Mouse (Mus musculus): ENCODE results near the gene Epo. TPM values are rescaled to one million over a fixed set of nuclear protein-coding genes. Genes with fewer than 3 reads are reported as not detected.
A peak's percentile ranks its signal among the peaks of the same experiment; 100 is the strongest.

Gene Epo
- polyA plus RNA-seq, 1 experiment from 2014 or later = 5.5 TPM

DNA sequence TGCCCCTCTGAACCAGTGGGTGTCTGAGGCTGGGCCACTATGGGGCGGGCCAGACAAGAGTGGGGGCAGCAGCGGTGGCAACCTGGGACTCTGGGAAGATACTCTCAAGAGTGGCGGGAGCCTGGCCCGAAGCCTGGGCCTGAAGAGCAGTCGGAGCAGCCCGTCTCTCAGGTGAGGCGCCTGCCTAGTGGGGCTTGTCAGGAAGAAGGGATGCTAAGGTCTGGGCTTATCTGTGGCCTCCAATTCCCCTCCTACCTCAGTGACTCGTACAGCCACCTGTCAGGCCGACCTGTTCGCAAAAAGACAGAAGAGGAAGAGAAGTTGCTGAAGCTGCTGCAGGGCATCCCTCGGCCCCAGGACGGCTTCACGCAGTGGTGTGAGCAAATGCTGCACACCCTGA lies 8.4 kb downstream of the Epo start:
- Histone ChIP-seq H3K27me3 (ENCODE audit: low read depth, poor library complexity, severe bottlenecking) (no peaks in the 10 kb centered on the region), H3K4me1 (peaks cover 56% of the 10 kb centered on the region), H3K9me3 (replicated peaks) (no peaks in the 10 kb centered on the region), H3K36me3 (peaks cover 100% of the 10 kb centered on the region), H3K27ac (replicated peaks) (peak overlapping the region; percentile 30; the same call in 1 of the 2 replicates), H3K4me3 (peak overlapping the region; percentile 14; the same call in 1 of the 2 replicates)
- WGBS = 92% methylated on average over 13 of the region's 13 CpGs
- no peak for DNase-seq (ENCODE audit: low spot score)

DNA sequence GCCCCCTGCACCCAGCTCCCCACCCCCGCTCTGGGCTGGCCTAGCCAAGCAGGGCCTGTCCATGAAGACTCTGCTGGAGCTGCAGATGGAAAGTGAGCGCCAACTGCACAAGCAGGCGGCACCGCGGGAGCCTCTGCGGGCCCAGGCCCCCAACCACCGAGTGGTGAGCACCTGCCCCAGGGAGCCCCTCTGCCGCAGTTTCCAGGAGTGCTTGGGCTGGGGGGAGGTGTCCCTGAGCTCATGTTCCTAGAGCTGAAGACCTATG lies 8.9 kb downstream of the Epo start:
- WGBS = 91% methylated on average over 8 of the region's 8 CpGs
- Histone ChIP-seq H3K27ac (replicated peaks) (peak overlapping the region; percentile 42), H3K4me1 (peaks cover 51% of the 10 kb centered on the region), H3K27me3 (ENCODE audit: low read depth, poor library complexity, severe bottlenecking) (no peaks in the 10 kb centered on the region), H3K9me3 (replicated peaks) (no peaks in the 10 kb centered on the region), H3K4me3 (0 out of 2 replicates have a peak overlapping the region, but pooled peaks have one; percentile 14), H3K36me3 (peaks cover 100% of the 10 kb centered on the region)
- DNase-seq (ENCODE audit: low spot score) = no peak

DNA sequence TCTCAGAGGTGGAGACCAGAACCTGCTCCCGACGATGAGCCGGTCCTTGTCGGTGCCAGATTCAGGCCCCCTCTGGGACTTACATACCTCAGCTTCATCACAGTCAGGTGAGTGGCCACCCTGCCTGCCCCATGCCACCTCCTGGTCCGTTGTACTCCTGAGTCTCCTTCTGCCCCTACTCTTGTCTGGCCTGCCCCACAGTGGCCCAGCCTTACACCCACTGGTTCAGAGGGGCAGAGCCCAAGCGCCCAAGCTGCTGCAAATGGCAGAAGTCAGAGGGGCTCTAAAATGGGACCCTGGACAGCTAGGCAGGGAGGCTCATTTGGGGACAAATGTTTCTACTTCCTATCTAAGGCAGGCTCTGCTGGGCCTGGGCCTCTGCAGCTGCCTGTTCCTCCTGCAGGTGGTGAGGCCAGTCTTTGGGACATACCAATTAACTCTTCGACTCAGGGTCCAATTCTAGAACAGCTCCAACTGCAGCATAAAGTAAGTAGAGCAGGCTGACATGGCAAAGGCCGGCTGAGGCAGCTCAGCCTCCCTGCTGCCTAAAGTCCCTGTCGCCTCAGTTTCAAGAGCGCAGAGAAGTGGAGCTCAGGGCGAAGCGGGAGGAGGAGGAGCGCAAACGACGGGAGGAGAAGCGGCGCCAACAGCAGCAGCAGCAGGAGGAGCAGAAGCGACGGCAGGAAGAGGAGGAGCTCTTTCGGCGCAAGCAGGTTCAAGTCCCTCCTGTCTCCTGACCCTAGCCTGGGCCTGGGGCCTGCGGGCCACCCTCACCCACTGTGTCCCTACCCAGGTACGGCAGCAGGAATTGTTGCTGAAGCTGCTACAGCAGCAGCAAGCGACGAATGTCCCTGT lies 9.4 kb downstream of the Epo start:
- no peak for DNase-seq (ENCODE audit: low spot score)
- Histone ChIP-seq H3K27ac (replicated peaks) (peak overlapping the region; percentile 42), H3K4me3 (0 out of 2 replicates have a peak overlapping the region, but pooled peaks have one; percentile 16), H3K36me3 (peaks cover 100% of the 10 kb centered on the region), H3K4me1 (peaks cover 46% of the 10 kb centered on the region), H3K9me3 (replicated peaks) (no peaks in the 10 kb centered on the region), H3K27me3 (ENCODE audit: low read depth, poor library complexity, severe bottlenecking) (no peaks in the 10 kb centered on the region)
- WGBS = 83% methylated on average over 25 of the region's 25 CpGs

DNA sequence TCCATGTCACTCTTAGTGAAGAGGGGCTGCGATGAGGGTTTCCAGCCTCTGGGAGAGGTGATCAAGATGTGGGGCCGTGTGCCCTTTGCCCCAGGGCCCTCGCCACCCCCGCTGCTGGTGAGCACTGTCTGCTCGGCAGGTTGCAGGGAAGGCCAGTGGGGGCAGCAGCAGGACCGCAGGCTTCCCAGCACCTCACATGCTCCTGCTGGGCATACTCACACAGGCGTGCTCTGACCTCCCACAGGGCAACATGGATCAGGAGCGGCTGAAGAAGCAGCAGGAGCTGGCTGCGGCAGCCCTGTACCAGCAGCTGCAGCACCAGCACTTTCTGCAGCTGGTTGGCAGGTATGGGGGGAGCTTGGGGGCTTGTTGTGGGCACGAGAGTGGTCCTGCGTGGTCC lies 10.3 kb downstream of the Epo start:
- Histone ChIP-seq H3K36me3 (peaks cover 100% of the 10 kb centered on the region), H3K4me3 (no peak overlapping the region), H3K27ac (replicated peaks) (peak overlapping the region; percentile 2; the same call in 1 of the 2 replicates), H3K9me3 (replicated peaks) (no peaks in the 10 kb centered on the region), H3K27me3 (ENCODE audit: low read depth, poor library complexity, severe bottlenecking) (no peaks in the 10 kb centered on the region), H3K4me1 (peaks cover 37% of the 10 kb centered on the region)
- no peak for DNase-seq (ENCODE audit: low spot score)
- 77% methylated on average over 11 of the region's 11 CpGs for WGBS

DNA sequence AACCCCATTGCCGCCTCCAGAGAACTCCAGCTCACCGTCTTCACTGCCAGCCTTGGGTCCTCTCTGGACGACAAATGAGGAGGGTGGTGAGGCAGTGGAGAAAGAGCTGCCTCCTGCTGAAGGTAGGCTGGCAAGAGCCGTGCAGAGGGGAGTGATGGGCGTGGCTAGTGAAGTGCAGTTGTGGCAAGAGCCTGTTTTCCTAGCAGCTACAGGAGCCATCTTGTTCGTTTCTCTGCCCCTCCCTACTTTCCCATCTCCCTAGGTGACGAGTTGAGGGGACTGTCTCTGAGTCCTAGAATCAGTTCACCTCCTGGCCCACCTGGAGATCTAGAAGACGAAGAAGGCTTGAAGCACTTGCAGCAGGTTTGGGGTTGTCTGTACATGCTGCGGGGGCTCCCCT lies 11.2 kb downstream of the Epo start:
- Histone ChIP-seq H3K36me3 (peaks cover 99% of the 10 kb centered on the region), H3K4me1 (peaks cover 29% of the 10 kb centered on the region), H3K4me3 (no peak overlapping the region), H3K27me3 (ENCODE audit: low read depth, poor library complexity, severe bottlenecking) (no peaks in the 10 kb centered on the region), H3K27ac (replicated peaks) (no peak overlapping the region), H3K9me3 (replicated peaks) (no peaks in the 10 kb centered on the region)
- WGBS = 77% methylated on average over 9 of the region's 9 CpGs
- no peak for DNase-seq (ENCODE audit: low spot score)

DNA sequence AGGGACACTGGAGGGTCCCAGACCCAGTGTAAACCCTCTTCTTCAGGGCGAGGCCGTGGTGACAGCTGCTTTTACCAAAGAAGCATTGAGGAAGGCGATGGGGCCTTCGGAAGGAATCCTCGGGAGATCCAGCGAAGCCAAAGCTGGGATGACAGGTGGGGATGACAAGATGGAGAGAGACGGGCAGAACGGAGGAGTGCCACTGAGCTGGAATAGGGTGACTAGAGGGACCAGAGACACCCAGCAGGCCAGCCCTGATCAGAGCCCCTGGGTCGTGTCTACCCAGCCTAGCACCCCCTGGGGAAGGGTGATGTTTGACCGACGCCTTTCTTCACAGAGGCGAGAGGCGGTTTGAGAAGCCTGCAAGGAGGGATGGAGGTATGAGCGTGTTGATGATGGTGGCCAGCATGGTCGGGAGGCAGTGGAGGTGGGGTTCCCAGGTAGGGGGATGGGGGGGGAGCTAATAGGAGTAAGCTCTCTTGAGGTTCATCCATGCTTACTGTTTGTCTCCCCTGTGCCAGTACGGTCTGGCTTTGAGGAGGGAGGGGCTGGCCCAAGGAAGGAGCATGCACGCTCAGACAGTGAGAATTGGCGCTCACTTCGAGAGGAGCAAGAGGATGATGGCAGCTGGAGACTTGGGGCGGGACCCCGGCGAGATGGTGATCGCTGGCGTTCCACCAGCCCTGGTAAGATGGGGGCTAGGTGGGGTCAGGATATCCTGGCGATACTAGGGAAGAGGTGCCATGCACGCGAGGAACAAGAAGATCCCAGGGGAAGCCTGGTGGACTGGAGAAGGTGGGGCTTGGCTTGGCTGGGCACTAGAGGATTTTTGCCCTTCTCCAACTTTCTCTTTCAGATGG lies 13.1 kb downstream of the Epo start:
- Histone ChIP-seq H3K4me3 (peak overlapping the region; percentile 14; the same call in 1 of the 2 replicates), H3K9me3 (replicated peaks) (no peaks in the 10 kb centered on the region), H3K36me3 (peaks cover 89% of the 10 kb centered on the region), H3K27me3 (ENCODE audit: low read depth, poor library complexity, severe bottlenecking) (no peaks in the 10 kb centered on the region), H3K4me1 (peaks cover 23% of the 10 kb centered on the region), H3K27ac (replicated peaks) (no peak overlapping the region)
- no peak for DNase-seq (ENCODE audit: low spot score)
- WGBS = 92% methylated on average over 27 of the region's 27 CpGs

DNA sequence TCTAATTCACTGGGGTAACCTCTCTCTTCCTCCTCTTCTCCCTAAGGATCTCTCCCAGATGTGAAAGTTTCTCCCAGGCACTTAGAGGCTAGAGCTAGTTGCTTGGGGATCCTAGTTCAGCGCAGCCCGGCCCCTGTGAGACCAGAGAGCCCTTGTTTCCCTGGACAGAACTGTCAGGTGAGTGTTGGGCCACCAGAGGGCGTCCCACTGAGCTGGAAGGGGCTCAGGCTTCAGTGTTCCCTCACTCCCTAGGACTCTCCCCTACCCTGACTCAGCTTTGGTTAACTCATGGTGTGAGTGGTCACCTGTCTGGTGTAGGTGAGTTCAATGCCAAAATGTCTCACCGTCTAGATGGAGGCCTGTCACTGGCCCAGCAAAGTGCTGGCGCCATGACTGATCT lies 14.6 kb downstream of the Epo start, which contains the start of gene Gigyf1:
Gene Gigyf1, plus strand, starts transcription at position 113 of the 400 bp plus-strand sequence.
- Histone ChIP-seq H3K27me3 (ENCODE audit: low read depth, poor library complexity, severe bottlenecking) (no peaks in the 10 kb centered on the region), H3K36me3 (peaks cover 85% of the 10 kb centered on the region), H3K4me1 (peaks cover 27% of the 10 kb centered on the region), H3K4me3 (no peak within 1 kb of the TSS), H3K27ac (replicated peaks) (no peak within 1 kb of the TSS), H3K9me3 (replicated peaks) (no peaks in the 10 kb centered on the region)
- WGBS = 79% methylated on average over 5 of the region's 5 CpGs
- DNase-seq (ENCODE audit: low spot score) = no peak

DNA sequence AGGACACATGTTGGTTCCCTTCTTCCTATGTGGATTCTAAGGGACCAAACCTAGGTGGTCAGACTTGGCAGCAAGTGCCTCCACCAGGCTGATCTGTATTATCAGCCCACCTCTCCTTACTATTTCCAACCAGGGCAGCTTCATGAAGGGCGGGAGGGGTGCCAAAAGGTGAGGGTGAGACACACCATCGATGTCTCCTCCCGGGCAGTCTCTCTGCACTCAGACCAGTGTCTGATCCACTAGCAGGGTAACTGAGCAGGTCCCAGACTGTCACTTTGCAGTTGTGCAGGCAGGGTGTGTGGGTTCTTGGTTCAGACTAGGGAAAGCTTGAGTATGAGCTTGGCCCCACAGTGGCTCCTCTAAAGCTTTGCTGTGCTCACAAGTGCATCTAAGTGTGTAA lies 18.2 kb downstream of the Epo start:
- Histone ChIP-seq H3K9me3 (replicated peaks) (no peaks in the 10 kb centered on the region), H3K4me1 (peaks cover 54% of the 10 kb centered on the region), H3K27ac (replicated peaks) (no peak overlapping the region), H3K27me3 (ENCODE audit: low read depth, poor library complexity, severe bottlenecking) (no peaks in the 10 kb centered on the region), H3K36me3 (peaks cover 55% of the 10 kb centered on the region), H3K4me3 (no peak overlapping the region; the same call in 1 of the 2 replicates)
- DNase-seq (ENCODE audit: low spot score) = no peak
- WGBS = 98% methylated on average over 3 of the region's 3 CpGs

DNA sequence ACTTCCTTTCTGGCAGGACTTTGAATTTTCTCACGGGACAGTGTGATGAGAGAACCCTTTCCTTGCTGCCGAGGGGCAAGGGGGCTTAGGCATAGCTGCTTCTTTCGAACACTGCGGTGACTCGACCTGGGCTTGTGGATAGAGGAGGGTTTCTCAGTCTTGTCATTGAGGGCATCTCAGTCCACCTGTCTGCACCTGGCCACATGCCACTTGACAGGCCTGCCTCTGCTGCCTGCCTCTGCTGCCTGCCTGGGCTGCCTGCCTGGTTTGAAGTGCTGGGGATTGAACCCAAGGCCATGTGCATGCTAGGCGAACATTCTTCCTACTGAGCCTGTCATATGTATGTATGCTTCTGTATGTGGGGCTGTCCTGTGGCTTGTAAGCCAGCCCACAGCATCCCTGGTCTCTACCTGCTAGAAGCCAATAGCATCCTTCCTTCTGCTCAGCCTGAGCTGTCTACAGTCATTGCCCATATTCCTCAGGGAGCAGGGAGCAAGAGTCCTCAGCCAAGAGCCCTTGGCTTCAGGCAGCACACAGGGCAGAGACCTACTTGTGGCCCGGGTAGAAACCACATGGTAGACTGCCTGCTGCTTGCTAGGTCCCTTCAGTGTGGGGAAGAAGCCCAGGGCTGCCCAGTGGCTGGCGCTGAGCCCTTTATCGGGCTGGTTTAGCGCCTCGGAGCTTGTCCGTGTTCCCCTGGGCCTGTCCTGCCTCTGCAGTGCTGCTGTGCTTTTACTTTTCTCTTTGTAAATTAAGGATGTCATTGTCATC lies 18.9 kb downstream of the Epo start:
- Histone ChIP-seq H3K4me1 (peaks cover 56% of the 10 kb centered on the region), H3K36me3 (peaks cover 48% of the 10 kb centered on the region), H3K27ac (replicated peaks) (no peak overlapping the region), H3K9me3 (replicated peaks) (no peaks in the 10 kb centered on the region), H3K27me3 (ENCODE audit: low read depth, poor library complexity, severe bottlenecking) (no peaks in the 10 kb centered on the region), H3K4me3 (no peak overlapping the region; the same call in 1 of the 2 replicates)
- 93% methylated on average over 12 of the region's 12 CpGs for WGBS
- DNase-seq (ENCODE audit: low spot score) = no peak

DNA sequence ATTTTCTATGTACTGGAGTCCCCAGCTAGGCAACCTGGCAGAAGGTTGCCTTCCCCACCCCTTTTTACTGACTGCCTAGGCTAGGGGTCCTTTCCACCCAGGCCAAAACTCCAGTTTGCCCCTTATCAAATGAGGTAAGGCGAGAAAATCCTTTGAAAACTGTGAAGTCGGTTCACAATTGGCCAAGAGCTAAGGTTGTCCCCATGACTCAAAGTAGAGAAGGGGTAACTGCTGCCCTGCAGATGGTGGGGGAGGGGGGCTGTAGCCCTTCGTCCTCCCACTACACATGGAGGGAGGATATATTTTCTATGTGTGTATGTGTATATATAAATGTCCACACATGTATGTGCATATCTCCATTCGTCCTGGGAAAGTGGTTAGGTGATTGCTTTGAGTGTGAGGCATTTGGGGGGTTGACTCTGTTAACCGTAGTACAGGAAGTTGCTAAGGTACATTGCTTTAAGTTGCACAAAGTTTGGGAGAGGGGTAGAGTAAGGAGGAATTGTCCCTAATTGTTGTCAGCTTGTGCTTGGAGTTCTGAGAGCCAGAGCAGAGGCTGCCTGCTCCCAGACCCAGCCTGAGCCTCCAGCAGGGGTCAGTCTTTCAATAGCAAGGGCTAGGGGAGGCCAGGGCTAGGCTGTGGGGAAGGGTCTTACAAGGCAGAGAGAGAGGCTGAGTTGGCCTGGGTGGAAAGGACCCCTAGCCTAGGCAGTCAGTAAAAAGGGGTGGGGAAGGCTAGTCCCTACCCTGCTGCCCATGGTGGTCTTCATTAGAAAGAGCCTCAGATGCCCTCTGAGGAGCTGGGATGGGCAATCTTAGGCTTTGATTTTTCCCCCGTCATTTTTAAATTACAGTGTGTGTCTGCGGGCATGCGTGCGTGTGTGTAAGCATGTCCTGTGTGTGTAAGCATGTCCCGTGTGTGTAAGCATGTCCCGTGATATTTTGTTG lies 19.9 kb downstream of the Epo start:
- peak; percentile 73 for DNase-seq (ENCODE audit: low spot score)
- 86% methylated on average over 11 of the region's 11 CpGs for WGBS
- H3K27me3 ChIP-seq (ENCODE audit: low read depth, poor library complexity, severe bottlenecking) = no peaks in the 10 kb centered on the region
- peaks cover 56% of the 10 kb centered on the region for H3K4me1 ChIP-seq
- H3K36me3 ChIP-seq = peaks cover 38% of the 10 kb centered on the region
- no peak overlapping the region for H3K27ac ChIP-seq (replicated peaks)
- H3K9me3 ChIP-seq (replicated peaks) = no peaks in the 10 kb centered on the region
- H3K4me3 ChIP-seq = peak overlapping the region; percentile 99

DNA sequence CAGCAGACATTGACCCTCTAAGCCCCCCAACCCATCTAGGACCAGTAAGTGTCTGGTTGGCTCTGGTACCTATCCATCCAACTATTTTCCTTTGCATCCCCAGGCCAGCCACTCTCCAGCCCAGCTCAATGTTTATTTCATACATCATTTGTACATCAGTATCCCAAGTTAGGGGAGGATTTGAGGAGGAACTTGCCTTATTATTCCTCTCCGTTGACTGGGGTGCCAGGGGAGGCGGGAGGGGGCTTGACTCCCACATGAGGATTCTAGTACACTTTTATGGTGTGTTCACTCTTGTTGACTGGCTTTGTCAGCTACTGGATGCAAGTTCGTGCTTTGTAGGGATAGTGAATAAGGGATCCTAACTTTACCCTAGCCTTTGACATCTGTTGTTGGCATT lies 21.3 kb downstream of the Epo start:
- Histone ChIP-seq H3K9me3 (replicated peaks) (no peaks in the 10 kb centered on the region), H3K27me3 (ENCODE audit: low read depth, poor library complexity, severe bottlenecking) (no peaks in the 10 kb centered on the region), H3K4me1 (peaks cover 56% of the 10 kb centered on the region), H3K36me3 (peaks cover 25% of the 10 kb centered on the region), H3K4me3 (peak overlapping the region; percentile 99), H3K27ac (replicated peaks) (peak overlapping the region; percentile 97)
- DNase-seq (ENCODE audit: low spot score) = no peak
- 84% methylated on average over 3 of the region's 3 CpGs for WGBS
